In genomic region chr1:151692867-151693266, GRCm38 (mm10) we compare ENCODE assay signal across 8 mouse cellular contexts.
DNase-seq lines count a peak whose midpoint lies in the region; ATAC-seq and TF ChIP-seq lines count a peak whose summit lies in the region.
"Not testable (repeated sequence)": the region's sequence is repeated elsewhere in the genome, so short reads cannot be mapped to it uniquely, and the experiment has no call there.

No protein-coding gene starts in this region.

- not testable (repeated sequence) for TF ChIP-seq EP300 in heart, postnatal 0 days (IDR thresholded peaks at IDR 0.05; ENCODE audit: low read depth)

- not testable (repeated sequence) for H3K9ac ChIP-seq in heart, postnatal 0 days (replicated peaks; ENCODE audit: low read depth, low read length)

- H3K27me3 ChIP-seq in heart, postnatal 0 days (ENCODE audit: control insufficient read depth, insufficient read depth, low read length); kidney, adult 2 months (replicated peaks; ENCODE audit: control insufficient read depth, insufficient read depth, low read length): not testable (repeated sequence)

- H3K4me2 ChIP-seq in heart, postnatal 0 days (ENCODE audit: low read depth, low read length): not testable (repeated sequence)

- DNase-seq in 416B (ENCODE audit: low read depth): peak; percentile 82
- peak; percentile 87 for DNase-seq in adrenal gland, postnatal 14 days
- peak; percentile 84 for DNase-seq in gastrocnemius, postnatal 25 days
- DNase-seq in heart, postnatal 0 days (ENCODE audit: low spot score): not testable (repeated sequence)
- DNase-seq in kidney, adult 2 months: peak; percentile 92
- peak; percentile 73 for DNase-seq in large intestine, adult 2 months (ENCODE audit: low read depth, low spot score)
- peak; percentile 79 for DNase-seq in lung, postnatal 36 days
- peak; percentile 55 for DNase-seq in testis, postnatal 14 days (ENCODE audit: low spot score)

- peak; percentile 70 for ATAC-seq in heart, postnatal 0 days (ENCODE audit: insufficient read depth, low read depth)

- H3K36me3 ChIP-seq in heart, postnatal 0 days (replicated peaks; ENCODE audit: control insufficient read depth, insufficient read depth, low read length); kidney, adult 2 months (ENCODE audit: control insufficient read depth, insufficient read depth, low read length): not testable (repeated sequence)

- WGBS in heart, postnatal 0 days: 29% methylated on average over 6 of the region's 6 CpGs
- 20% methylated on average over 6 of the region's 6 CpGs for WGBS in kidney, adult 2 months
- WGBS in large intestine, adult 2 months: 15% methylated on average over 6 of the region's 6 CpGs

- not testable (repeated sequence) for H3K4me1 ChIP-seq in heart, postnatal 0 days (ENCODE audit: control insufficient read depth, insufficient read depth)
- peaks cover 25% of the 10 kb centered on the region for H3K4me1 ChIP-seq in kidney, adult 2 months (ENCODE audit: control insufficient read depth, insufficient read depth, low read length)

- H3K9me3 ChIP-seq in heart, postnatal 0 days (replicated peaks; ENCODE audit: control insufficient read depth, low read length): not testable (repeated sequence)

- not testable (repeated sequence) for TF ChIP-seq POLR2A in kidney, adult 2 months (IDR thresholded peaks at IDR 0.05; ENCODE audit: low read depth, low read length)

- not testable (repeated sequence) for H3K4me3 ChIP-seq in heart, postnatal 0 days (ENCODE audit: low read depth, low read length); kidney, adult 2 months (ENCODE audit: insufficient read depth, low read depth, low read length)

- peak overlapping the region; percentile 46 for H3K27ac ChIP-seq in heart, postnatal 0 days (ENCODE audit: low read depth)
- H3K27ac ChIP-seq in kidney, adult 2 months (ENCODE audit: insufficient read depth, low read depth, low read length): not testable (repeated sequence)

- not testable (repeated sequence) for TF ChIP-seq CTCF in heart, postnatal 0 days (IDR thresholded peaks at IDR 0.05; ENCODE audit: low read depth); kidney, adult 2 months (conservative IDR thresholded peaks at IDR 0.05; ENCODE audit: insufficient read depth, insufficient read length, low read depth, low read length)
